In the genomic region with DNA sequence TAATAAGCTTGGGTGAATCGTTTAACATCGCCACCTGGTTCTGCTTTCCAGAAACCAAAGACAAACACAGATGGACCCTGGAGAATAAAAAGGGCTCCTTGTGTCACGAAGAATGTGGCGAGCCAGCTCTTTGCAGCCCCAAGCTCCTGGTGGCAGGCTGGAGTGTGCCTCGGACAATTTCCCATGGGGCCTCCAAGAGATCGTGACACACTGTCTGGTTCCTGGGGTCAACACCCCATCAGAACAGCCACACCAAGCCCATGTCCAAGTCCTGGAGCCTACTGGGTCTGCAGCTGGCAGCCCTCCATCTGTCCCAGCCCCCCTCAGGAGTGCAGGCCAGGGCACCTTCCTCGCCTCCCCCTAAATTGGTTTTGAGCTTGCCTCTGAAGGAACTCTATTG, we compare ENCODE assay signal across 8 mouse cellular contexts. TPM values are rescaled to one million over a fixed set of nuclear protein-coding genes. Genes with fewer than 3 reads are reported as not detected.
DNase-seq lines count a peak whose midpoint lies in the region; ATAC-seq and TF ChIP-seq lines count a peak whose summit lies in the region.

No protein-coding gene starts in this region.

- H3K27me3 ChIP-seq in heart, embryonic 12.5 days (replicated peaks) = peaks cover 3% of the 10 kb centered on the region; the same call in 1 of the 2 replicates
- H3K27me3 ChIP-seq in embryonic facial prominence, embryonic 12.5 days = no peaks in the 10 kb centered on the region
- no peaks in the 10 kb centered on the region for H3K27me3 ChIP-seq in midbrain, embryonic 13.5 days

- in situ Hi-C loops in ES-E14 (cut with MboI; ENCODE audit: low sequenced_read_pairs in 2 of 2, unreplicated experiment in 2 of 2) = loop anchor here in 1 of 2 experiments (10.0 kb wide), 1 partner anchor 93 kb away; no protein-coding TSS in a partner anchor

- peak overlapping the region; percentile 80 for H3K9ac ChIP-seq in heart, embryonic 12.5 days
- H3K9ac ChIP-seq in ES-E14 (ENCODE audit: insufficient read depth, low read depth, low read length, poor library complexity, severe bottlenecking) = peak overlapping the region; percentile 65
- peak overlapping the region; percentile 70 for H3K9ac ChIP-seq in embryonic facial prominence, embryonic 12.5 days
- H3K9ac ChIP-seq in midbrain, embryonic 13.5 days (replicated peaks) = peak overlapping the region; percentile 80

- H3K4me1 ChIP-seq in heart, embryonic 12.5 days (replicated peaks) = peaks cover 18% of the 10 kb centered on the region
- H3K4me1 ChIP-seq in ES-E14 (ENCODE audit: control insufficient read depth in 2 of 2, insufficient read depth in 2 of 2, low read length in 2 of 2, poor library complexity in 1 of 2) = peaks cover 0 to 4% of the 10 kb centered on the region in 2 experiments; a peak in 2 of 4 replicates
- peaks cover 20% of the 10 kb centered on the region for H3K4me1 ChIP-seq in embryonic facial prominence, embryonic 12.5 days
- H3K4me1 ChIP-seq in midbrain, embryonic 13.5 days (replicated peaks) = peaks cover 21% of the 10 kb centered on the region

- peak overlapping the region; percentile 87 for H3K4me2 ChIP-seq in heart, embryonic 12.5 days
- peak overlapping the region; percentile 86 for H3K4me2 ChIP-seq in embryonic facial prominence, embryonic 12.5 days (replicated peaks)
- peak overlapping the region; percentile 89 for H3K4me2 ChIP-seq in midbrain, embryonic 13.5 days (replicated peaks)

- no peak for DNase-seq in heart, adult 18-20 months
- DNase-seq in ES-E14 (ENCODE audit: low read depth, low spot score) = no peak
- DNase-seq in kidney, postnatal 10 days = peak; percentile 60
- DNase-seq in urinary bladder, postnatal 36 days (ENCODE audit: low spot score in 2 of 2) = no peak

- no peaks in the 10 kb centered on the region for H3K9me3 ChIP-seq in heart, embryonic 12.5 days (replicated peaks)
- H3K9me3 ChIP-seq in ES-E14 (ENCODE audit: control insufficient read depth, insufficient read depth, low read depth, low read length) = no peaks in the 10 kb centered on the region
- H3K9me3 ChIP-seq in embryonic facial prominence, embryonic 12.5 days = no peaks in the 10 kb centered on the region
- H3K9me3 ChIP-seq in midbrain, embryonic 13.5 days = no peaks in the 10 kb centered on the region

- peak overlapping the region; percentile 76 for H3K27ac ChIP-seq in heart, embryonic 12.5 days (ENCODE audit: poor library complexity, severe bottlenecking)
- H3K27ac ChIP-seq in ES-E14 (ENCODE audit: insufficient read depth, low read depth, low read length, poor library complexity, severe bottlenecking) = no peak overlapping the region
- H3K27ac ChIP-seq in embryonic facial prominence, embryonic 12.5 days = peak overlapping the region; percentile 76
- peak overlapping the region; percentile 75 for H3K27ac ChIP-seq in midbrain, embryonic 13.5 days

- ATAC-seq in heart, embryonic 12.5 days (ENCODE audit: insufficient number of reproducible peaks, low FRiP score) = peak; percentile 20
- peak; percentile 14 for ATAC-seq in embryonic facial prominence, embryonic 12.5 days (ENCODE audit: insufficient number of reproducible peaks, insufficient read depth, low FRiP score, low TSS enrichment)
- ATAC-seq in midbrain, embryonic 13.5 days = peak; percentile 39; the same call in 1 of the 2 replicates
- no peak for ATAC-seq in monocyte, adult 5-6 weeks (replicated peaks; ENCODE audit: insufficient number of reproducible peaks, low FRiP score, low TSS enrichment, poor library complexity, severe bottlenecking)

- peak overlapping the region; percentile 63 for H3K4me3 ChIP-seq in heart, embryonic 12.5 days
- H3K4me3 ChIP-seq in ES-E14 (ENCODE audit: insufficient read depth in 1 of 2, low read depth in 1 of 2, low read length in 2 of 2, poor library complexity in 1 of 2, severe bottlenecking in 1 of 2) = peak overlapping the region; percentile 61 to 65
- peak overlapping the region; percentile 51 for H3K4me3 ChIP-seq in embryonic facial prominence, embryonic 12.5 days
- H3K4me3 ChIP-seq in midbrain, embryonic 13.5 days (replicated peaks) = peak overlapping the region; percentile 61

- H3K36me3 ChIP-seq in heart, embryonic 12.5 days = peaks cover 8% of the 10 kb centered on the region; the same call in 1 of the 2 replicates
- H3K36me3 ChIP-seq in ES-E14 (ENCODE audit: control insufficient read depth, insufficient read depth, low read length, poor library complexity, severe bottlenecking) = no peaks in the 10 kb centered on the region
- no peaks in the 10 kb centered on the region for H3K36me3 ChIP-seq in embryonic facial prominence, embryonic 12.5 days
- peaks cover 3% of the 10 kb centered on the region; the same call in 1 of the 2 replicates for H3K36me3 ChIP-seq in midbrain, embryonic 13.5 days

- 26% methylated on average over 7 of the region's 7 CpGs for WGBS in heart, embryonic 12.5 days
- 9% methylated on average over 7 of the region's 7 CpGs for WGBS in embryonic facial prominence, embryonic 12.5 days
- 19% methylated on average over 7 of the region's 7 CpGs for WGBS in midbrain, embryonic 13.5 days

TF ChIP-seq in ES-E14, 5 proteins besides CTCF, POLR2A, EP300 and RAD21:
- TF ChIP-seq ZNF384 (IDR thresholded peaks at IDR 0.05; ENCODE audit: low read depth, low read length) (no peak), CHD2 (IDR thresholded peaks at IDR 0.05; ENCODE audit: low read depth, low read length) (no peak), ZC3H11A (IDR thresholded peaks at IDR 0.05; ENCODE audit: borderline replicate concordance, low read depth, low read length) (no peak), HCFC1 (IDR thresholded peaks at IDR 0.05; ENCODE audit: borderline replicate concordance, insufficient read depth, low read length) (no peak), MAFK (IDR thresholded peaks at IDR 0.05; ENCODE audit: insufficient read depth, low read depth, low read length) (no peak)

RNA-seq across cellular contexts. Expression of gene Tldc1, which starts 0.5 kb away (rescaled TPM):
- 14.6 and 14.8 TPM in 2 replicates for polyA plus RNA-seq in heart, embryonic 12.5 days (2016; fragmentation: Nextera tagmentation; extraction: Ambion mirVana)
- total RNA-seq in heart, adult 18-20 months (2021) = 10 to 100 TPM; 11.5 to 14.2 TPM
- total RNA-seq in ES-E14 (2012; rRNA removed) = 7.0 and 9.2 TPM in 2 replicates
- 11.6 and 14.4 TPM in 2 replicates for polyA plus RNA-seq in embryonic facial prominence, embryonic 12.5 days (2016; fragmentation: Nextera tagmentation; extraction: Ambion mirVana)
- polyA plus RNA-seq in midbrain, embryonic 13.5 days (2015; fragmentation: Nextera tagmentation; extraction: Ambion mirVana) = 10.9 and 11.0 TPM in 2 replicates
- total RNA-seq in monocyte, adult 5-6 weeks (2017) = 2.2 to 8.0 TPM (median 3.8 TPM) in 3 replicates
